Mouse (Mus musculus): ENCODE measurements around the gene Slc12a8.

Gene Slc12a8

DNA sequence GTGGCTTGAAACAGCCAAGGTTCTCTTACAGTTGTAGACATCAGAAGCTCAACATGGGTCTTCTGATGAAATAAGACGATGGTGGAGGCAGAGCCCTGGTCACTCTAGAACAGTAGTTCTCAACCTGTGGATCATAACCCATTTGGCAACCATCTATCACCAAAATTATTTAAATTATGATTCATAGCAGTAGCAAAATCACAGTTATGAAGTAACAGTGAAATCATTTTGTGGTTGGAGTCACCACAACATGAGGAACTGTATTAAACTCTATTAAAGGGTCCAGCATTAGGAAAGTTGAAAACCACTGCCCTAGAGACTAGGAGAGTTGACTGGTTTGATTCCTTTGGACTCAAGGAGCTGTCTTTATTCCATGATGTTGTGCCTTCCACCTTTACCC, 151.9 kb downstream of the Slc12a8 start:
- in situ Hi-C loops (cut with MboI; ENCODE audit: unreplicated experiment in 2 of 2), result no loop called here

- in situ Hi-C loops (cut with MboI; ENCODE audit: unreplicated experiment in 2 of 2), result no loop called here
These were observed 153.2 kb downstream of the Slc12a8 start for GRCm38 (mm10) chr16:33670340-33670739.

DNA sequence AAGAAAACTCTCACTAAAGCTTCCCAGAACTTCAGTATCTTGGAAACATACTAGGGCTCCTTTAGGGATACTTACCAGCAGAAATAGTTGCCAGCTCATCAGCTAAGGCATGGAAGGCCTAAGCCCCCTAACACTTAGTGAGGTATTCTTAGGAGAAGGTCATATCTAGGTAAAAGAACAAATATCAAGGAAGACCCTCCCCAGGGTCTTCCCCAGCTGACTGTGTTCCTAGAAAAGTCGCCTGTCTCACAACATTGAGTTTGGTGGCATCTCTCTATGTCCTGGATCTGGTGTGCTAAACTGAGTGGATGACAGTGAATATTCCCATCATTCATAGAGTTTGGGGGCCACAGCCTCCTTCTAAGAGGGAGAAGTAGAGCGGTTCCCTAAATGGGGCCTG, 153.8 kb downstream of the Slc12a8 start:
- in situ Hi-C loops (cut with MboI; ENCODE audit: unreplicated experiment in 2 of 2), result no loop called here

- in situ Hi-C loops (cut with MboI; ENCODE audit: unreplicated experiment in 2 of 2), result no loop called here
These were observed 155.1 kb downstream of the Slc12a8 start for GRCm38 (mm10) chr16:33672188-33672587.

GRCm38 (mm10) chr16:33672643-33673042, 155.5 kb downstream of the Slc12a8 start:
- in situ Hi-C loops (cut with MboI; ENCODE audit: unreplicated experiment in 2 of 2), result no loop called here

- in situ Hi-C loops (cut with MboI; ENCODE audit: unreplicated experiment in 2 of 2), result no loop called here
These were observed 156.5 kb downstream of the Slc12a8 start for GRCm38 (mm10) chr16:33673530-33674109.

DNA sequence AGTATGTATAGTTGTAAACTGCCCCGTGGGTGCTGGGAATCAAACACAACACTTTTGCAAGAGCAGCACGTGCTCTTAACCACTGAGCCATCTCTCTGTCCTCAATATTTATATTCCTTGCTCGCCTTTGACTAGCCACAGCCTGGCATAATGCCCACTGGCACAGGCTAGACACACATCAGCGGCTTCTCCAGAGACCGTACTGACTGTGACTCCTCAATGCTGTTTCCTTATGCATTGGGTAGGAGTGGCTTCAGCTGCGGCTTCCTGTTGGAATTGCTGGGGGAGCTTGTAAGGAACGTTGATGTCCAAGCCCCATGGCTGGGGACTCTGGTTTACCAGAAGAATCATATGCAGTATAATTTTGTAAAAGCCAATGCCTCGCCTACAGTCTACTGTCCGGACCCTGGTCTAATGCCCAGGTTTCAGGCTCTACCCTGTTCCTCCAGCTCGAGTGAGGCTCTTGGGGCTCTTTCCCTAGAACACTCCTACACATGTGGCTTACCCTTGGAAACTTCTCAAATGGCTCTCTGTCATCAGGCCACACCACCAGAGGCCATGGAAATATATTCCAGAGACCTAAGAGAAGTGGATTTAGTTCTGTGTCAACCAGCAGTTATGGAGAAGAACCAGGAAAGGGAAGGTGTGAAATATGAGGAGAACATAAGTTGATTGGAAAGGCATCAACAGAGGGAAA, 158.2 kb downstream of the Slc12a8 start:
- in situ Hi-C loops (cut with MboI; ENCODE audit: unreplicated experiment in 2 of 2), result no loop called here

GRCm38 (mm10) chr16:33675848-33676184, 158.7 kb downstream of the Slc12a8 start:
- in situ Hi-C loops (cut with MboI; ENCODE audit: unreplicated experiment in 2 of 2), result no loop called here

GRCm38 (mm10) chr16:33676347-33677312, 159.5 kb downstream of the Slc12a8 start:
- in situ Hi-C loops (cut with MboI; ENCODE audit: unreplicated experiment in 2 of 2), result no loop called here

- in situ Hi-C loops (cut with MboI; ENCODE audit: unreplicated experiment in 2 of 2), result no loop called here
These were observed 160.2 kb downstream of the Slc12a8 start for GRCm38 (mm10) chr16:33677313-33677690.

DNA sequence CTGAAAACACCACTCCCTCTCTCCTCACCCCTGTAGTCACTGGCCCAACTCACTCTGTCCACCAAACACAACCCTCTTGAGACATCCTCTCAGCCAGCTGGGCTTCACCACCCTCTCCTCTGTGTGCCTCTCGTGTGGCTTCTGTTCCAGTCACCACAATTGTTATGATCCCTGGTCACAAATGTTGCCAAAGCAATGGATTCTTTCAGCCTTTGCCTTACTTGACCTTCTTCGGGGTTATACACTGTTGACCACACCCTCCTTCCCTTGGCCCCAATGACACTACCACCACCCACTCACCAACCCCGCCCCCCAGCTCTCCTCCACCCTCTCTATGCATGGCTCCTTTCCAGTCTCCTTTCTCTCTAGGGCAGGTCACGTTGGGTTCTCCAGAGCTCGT, 160.8 kb downstream of the Slc12a8 start:
- in situ Hi-C loops (cut with MboI; ENCODE audit: unreplicated experiment in 2 of 2), result no loop called here

GRCm38 (mm10) chr16:33680271-33680670, 163.1 kb downstream of the Slc12a8 start:
- in situ Hi-C loops (cut with MboI; ENCODE audit: unreplicated experiment in 2 of 2), result loop anchor here in 1 of 2 experiments (5.0 kb wide), 1 partner anchor 57 kb away; no protein-coding TSS in a partner anchor

- in situ Hi-C loops (cut with MboI; ENCODE audit: unreplicated experiment in 2 of 2), result loop anchor here in 1 of 2 experiments (5.0 kb wide), 1 partner anchor 56 kb away; no protein-coding TSS in a partner anchor
These were observed 163.7 kb downstream of the Slc12a8 start for GRCm38 (mm10) chr16:33680816-33681215.

DNA sequence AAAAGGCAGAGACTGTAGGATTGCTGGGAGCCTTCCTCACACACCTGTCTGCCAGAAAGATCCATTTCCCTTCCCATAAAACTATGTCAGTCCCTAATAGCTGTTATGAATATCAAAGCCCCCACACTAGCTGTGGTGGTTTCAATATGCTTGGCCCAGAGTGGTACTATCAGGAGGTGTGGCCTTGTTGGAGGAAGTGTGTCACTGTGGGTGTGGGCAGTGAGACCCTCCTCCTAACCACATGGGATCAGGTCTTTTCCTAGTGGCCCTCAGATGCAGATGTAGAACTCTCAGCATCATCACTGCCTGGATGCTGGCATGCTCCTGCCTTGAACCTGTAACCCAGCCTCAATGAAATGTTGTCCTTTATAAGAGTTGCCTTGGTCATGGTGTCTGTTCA, 164.5 kb downstream of the Slc12a8 start:
- in situ Hi-C loops (cut with MboI; ENCODE audit: unreplicated experiment in 2 of 2), result loop anchor here in 1 of 2 experiments (5.0 kb wide), 1 partner anchor 56 kb away; no protein-coding TSS in a partner anchor

DNA sequence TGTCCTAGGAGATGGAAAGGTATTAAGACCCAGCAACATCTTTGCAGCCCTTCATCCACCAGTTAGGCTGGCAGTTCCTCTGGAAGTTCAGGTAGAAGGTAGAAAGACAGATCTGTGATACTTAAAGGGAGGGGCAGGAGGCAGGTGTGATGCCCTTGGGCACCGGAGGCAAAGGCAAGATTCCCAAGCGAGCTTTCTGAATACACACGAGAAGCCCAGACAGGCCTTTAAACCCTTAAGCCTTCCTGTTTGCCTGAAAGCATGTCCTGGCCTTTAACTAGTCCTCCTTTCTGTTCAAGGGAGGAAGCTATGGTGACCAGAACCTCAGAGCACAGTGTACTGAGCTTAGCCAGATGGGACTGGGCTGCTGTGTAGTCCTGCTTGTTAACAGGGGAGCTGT, 165.5 kb downstream of the Slc12a8 start:
- in situ Hi-C loops (cut with MboI; ENCODE audit: unreplicated experiment in 2 of 2), result loop anchor here in 1 of 2 experiments (5.0 kb wide), 1 partner anchor 55 kb away; no protein-coding TSS in a partner anchor

GRCm38 (mm10) chr16:33683206-33684161, 166.4 kb downstream of the Slc12a8 start:
- in situ Hi-C loops (cut with MboI; ENCODE audit: unreplicated experiment in 2 of 2), result loop anchor here in 1 of 2 experiments (5.0 kb wide), 1 partner anchor 54 kb away; no protein-coding TSS in a partner anchor

DNA sequence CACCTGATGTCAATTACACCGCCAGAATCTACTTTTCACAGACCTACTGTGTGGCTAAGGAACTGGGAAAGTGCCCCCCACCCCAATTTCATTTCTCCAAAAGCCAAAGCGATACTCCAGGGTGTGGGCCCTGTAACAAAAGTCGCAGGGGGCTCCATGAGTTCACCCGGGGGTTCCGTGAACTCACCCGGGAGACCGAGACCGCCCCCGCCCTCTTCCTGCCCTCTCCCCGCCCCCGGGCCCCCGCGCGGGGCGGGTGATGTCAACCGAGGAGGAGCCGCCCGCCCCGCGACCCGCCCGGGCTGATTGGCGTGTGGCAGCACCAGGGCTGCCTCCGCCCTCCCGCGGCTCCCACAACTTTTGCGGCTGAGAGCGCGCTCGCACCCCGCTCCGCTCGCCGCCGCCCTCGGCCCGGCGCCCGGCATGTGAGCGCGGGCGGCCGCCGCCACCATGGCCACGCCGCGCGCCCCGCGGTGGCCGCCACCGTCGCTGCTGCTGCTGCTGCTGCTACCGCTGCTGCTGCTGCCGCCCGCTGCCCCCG, 167.1 kb downstream of the Slc12a8 start, which contains the start of gene Heg1:
Gene Heg1, plus strand, starts transcription at position 209 of the 541 bp plus-strand sequence.
- in situ Hi-C loops (cut with MboI; ENCODE audit: unreplicated experiment in 2 of 2), result loop anchor here in 1 of 2 experiments (5.0 kb wide), 1 partner anchor 53 kb away; no protein-coding TSS in a partner anchor

- in situ Hi-C loops (cut with MboI; ENCODE audit: unreplicated experiment in 2 of 2), result loop anchor here in 1 of 2 experiments (5.0 kb wide), 1 partner anchor 52 kb away; no protein-coding TSS in a partner anchor
These were observed 167.9 kb downstream of the Slc12a8 start for GRCm38 (mm10) chr16:33684703-33685701.
